Mouse (Mus musculus) MEL (cell line): ENCODE measurements around the gene Cwc22. TPM values are rescaled to one million over a fixed set of nuclear protein-coding genes. Genes with fewer than 3 reads are reported as not detected.

Experiments
- DNase-seq: peaks from one replicate; pipeline ENCODE4 v3.0.0; 2011; ENCODE audit warnings: low read depth, low spot score
- H3K27ac ChIP-seq: 2 replicates; pipeline ENCODE4 v1.5.1; 2012; ENCODE audit warnings: low read depth, mild to moderate bottlenecking, control low read depth, low read length, moderate library complexity; ENCODE audit not compliant: control insufficient read depth
- H3K27me3 ChIP-seq, 2 experiments: fragments of 150-350 bp in 1 of 2; sonication (generic) in 1 of 2; 2 replicates each; pipeline ENCODE4 v1.6.1; 2012; ENCODE audit warnings: low read length in 2 of 2, mild to moderate bottlenecking in 2 of 2, improper control_type of control experiment in 1 of 2, moderate library complexity in 1 of 2; ENCODE audit not compliant: insufficient read depth in 2 of 2, control insufficient read depth in 1 of 2
- H3K36me3 ChIP-seq, 2 experiments: 2 replicates each; pipeline ENCODE4 v1.6.1; 2012 to 2014; ENCODE audit warnings: low read length in 2 of 2, improper control_type of control experiment in 1 of 2, inconsistent platforms in 1 of 2, mild to moderate bottlenecking in 1 of 2; ENCODE audit not compliant: insufficient read depth in 2 of 2, control insufficient read depth in 1 of 2
- H3K4me1 ChIP-seq, 2 experiments: fragments of 150-350 bp in 1 of 2; sonication (generic) in 1 of 2; 2 replicates each; pipeline ENCODE4 v1.6.1; 2012; ENCODE audit warnings: low read length in 2 of 2, improper control_type of control experiment in 1 of 2, mild to moderate bottlenecking in 1 of 2; ENCODE audit not compliant: insufficient read depth in 2 of 2, control insufficient read depth in 1 of 2
- H3K4me3 ChIP-seq, 2 experiments: fragments of 150-350 bp in 1 of 2; sonication (generic) in 1 of 2; 2 replicates each; pipeline ENCODE4 v1.5.1; 2012; ENCODE audit warnings: low read depth in 2 of 2, low read length in 2 of 2, mild to moderate bottlenecking in 2 of 2, moderate library complexity in 2 of 2, control low read depth in 1 of 2, improper control_type of control experiment in 1 of 2; ENCODE audit not compliant: control insufficient read depth in 1 of 2, insufficient read depth in 1 of 2
- H3K79me2 ChIP-seq: 2 replicates; pipeline ENCODE4 v1.6.1; 2012; ENCODE audit warnings: mild to moderate bottlenecking, low read length, moderate library complexity; ENCODE audit not compliant: control insufficient read depth, poor library complexity, insufficient read depth
- H3K9ac ChIP-seq: 2 replicates; pipeline ENCODE4 v1.6.1; 2012; ENCODE audit warnings: low read depth, mild to moderate bottlenecking, control low read depth, low read length, moderate library complexity; ENCODE audit not compliant: control insufficient read depth, poor library complexity, severe bottlenecking
- H3K9me3 ChIP-seq: fragments of 150-350 bp; sonication (generic); replicated peaks from 2 replicates; pipeline ENCODE4 v1.6.1; 2012; ENCODE audit warnings: mild to moderate bottlenecking, low read length, improper control_type of control experiment, moderate library complexity; ENCODE audit not compliant: insufficient read depth
- BHLHE40 ChIP-seq: IDR thresholded peaks from 2 replicates; pipeline ENCODE4 v1.6.1; 2012; ENCODE audit warnings: low read depth, mild to moderate bottlenecking, inconsistent platforms, low read length, improper control_type of control experiment, borderline replicate concordance
- CHD1 ChIP-seq: IDR thresholded peaks from 2 replicates; pipeline ENCODE4 v1.6.1; 2012; ENCODE audit warnings: low read depth, mild to moderate bottlenecking, inconsistent platforms, low read length, improper control_type of control experiment
- CHD2 ChIP-seq: IDR thresholded peaks from 2 replicates; pipeline ENCODE4 v1.6.1; 2011; ENCODE audit warnings: low read length, improper control_type of control experiment
- EP300 ChIP-seq, 2 experiments: IDR thresholded peaks; 2 replicates each; pipeline ENCODE4 v1.6.1; 2011; ENCODE audit warnings: improper control_type of control experiment in 2 of 2, low read length in 2 of 2, low read depth in 1 of 2, mild to moderate bottlenecking in 1 of 2
- ETS1 ChIP-seq: IDR thresholded peaks from 2 replicates; pipeline ENCODE4 v1.6.1; 2012; ENCODE audit warnings: low read depth, mild to moderate bottlenecking, inconsistent platforms, low read length, improper control_type of control experiment, moderate library complexity
- GABPA ChIP-seq: IDR thresholded peaks from 2 replicates; pipeline ENCODE4 v1.6.1; 2012; ENCODE audit warnings: low read depth, mild to moderate bottlenecking, inconsistent platforms, low read length, improper control_type of control experiment, moderate library complexity
- GATA1 ChIP-seq: IDR thresholded peaks from 2 replicates; pipeline ENCODE4 v1.6.1; 2011; ENCODE audit warnings: low read depth, low read length, improper control_type of control experiment
- JUND ChIP-seq: IDR thresholded peaks from 2 replicates; pipeline ENCODE4 v1.6.1; 2011; ENCODE audit warnings: low read depth, mild to moderate bottlenecking, improper control_type of control experiment, low read length
- MEF2A ChIP-seq: IDR thresholded peaks from 2 replicates; pipeline ENCODE4 v1.6.1; 2014; ENCODE audit warnings: low read depth, mild to moderate bottlenecking, inconsistent platforms, low read length, improper control_type of control experiment; ENCODE audit not compliant: poor library complexity, insufficient replicate concordance, severe bottlenecking; ENCODE audit errors: extremely low read depth
- MXI1 ChIP-seq: IDR thresholded peaks from 2 replicates; pipeline ENCODE4 v1.6.1; 2011; ENCODE audit warnings: mild to moderate bottlenecking, low read depth, low read length, improper control_type of control experiment
- NELFE ChIP-seq: IDR thresholded peaks from 2 replicates; pipeline ENCODE4 v1.6.1; 2011; ENCODE audit warnings: low read depth, low read length, improper control_type of control experiment
- POLR2AphosphoS2 ChIP-seq: IDR thresholded peaks from 2 replicates; pipeline ENCODE4 v1.6.1; 2011; ENCODE audit warnings: low read length, improper control_type of control experiment
- POLR2AphosphoS5 ChIP-seq: IDR thresholded peaks from 2 replicates; pipeline ENCODE4 v1.6.1; 2012; ENCODE audit warnings: low read depth, borderline replicate concordance, mild to moderate bottlenecking, inconsistent platforms, low read length, moderate library complexity, mixed read lengths
- RAD21 ChIP-seq: IDR thresholded peaks from 2 replicates; pipeline ENCODE4 v1.6.1; 2011; ENCODE audit warnings: mild to moderate bottlenecking, low read depth, low read length, improper control_type of control experiment
- RCOR1 ChIP-seq: IDR thresholded peaks from 2 replicates; pipeline ENCODE4 v1.6.1; 2012; ENCODE audit warnings: low read depth, mild to moderate bottlenecking, inconsistent platforms, low read length, improper control_type of control experiment
- TBP ChIP-seq: IDR thresholded peaks from 2 replicates; pipeline ENCODE4 v1.8.0; 2011; ENCODE audit warnings: low read depth, low read length, improper control_type of control experiment
- TCF12 ChIP-seq: IDR thresholded peaks from 2 replicates; pipeline ENCODE4 v1.6.1; 2014; ENCODE audit warnings: low read depth, mild to moderate bottlenecking, inconsistent platforms, low read length, improper control_type of control experiment, moderate library complexity
- UBTF ChIP-seq: IDR thresholded peaks from 2 replicates; pipeline ENCODE4 v1.6.1; 2012; ENCODE audit warnings: low read depth, mild to moderate bottlenecking, inconsistent platforms, low read length, improper control_type of control experiment, moderate library complexity, borderline replicate concordance; ENCODE audit not compliant: insufficient read depth
- USF1 ChIP-seq: IDR thresholded peaks from 2 replicates; pipeline ENCODE4 v1.6.1; 2014; ENCODE audit warnings: low read depth, mild to moderate bottlenecking, inconsistent platforms, low read length, improper control_type of control experiment, moderate library complexity
- ZC3H11A ChIP-seq: IDR thresholded peaks from 2 replicates; pipeline ENCODE4 v1.6.1; 2012; ENCODE audit warnings: low read depth, mild to moderate bottlenecking, inconsistent platforms, low read length, improper control_type of control experiment
- ZKSCAN1 ChIP-seq: IDR thresholded peaks from 2 replicates; pipeline ENCODE4 v1.6.1; 2012; ENCODE audit warnings: low read depth, mild to moderate bottlenecking, inconsistent platforms, low read length, improper control_type of control experiment, moderate library complexity
- ZNF384 ChIP-seq: IDR thresholded peaks from 2 replicates; pipeline ENCODE4 v1.6.1; 2012; ENCODE audit warnings: low read depth, mild to moderate bottlenecking, inconsistent platforms, low read length, improper control_type of control experiment
- polyA plus RNA-seq, 2 experiments: library from polyadenylated mRNA; stranded (reverse) in 1 of 2; unstranded in 1 of 2; fragments of >175 nt in 1 of 2; fragments of >200 nt in 1 of 2; gene quantifications; 2 replicates each; pipeline versions ENCODE4 v1.2.1 to v1.2.4; 2012; ENCODE audit warnings: low replicate concordance in 2 of 2, low read depth in 1 of 2; ENCODE audit not compliant: insufficient read length in 2 of 2, insufficient read depth in 1 of 2, missing spikeins in 1 of 2
- total RNA-seq: library from RNA; depleted of rRNA; stranded (reverse); fragments of 300-350 nt; gene quantifications from 2 replicates; pipeline ENCODE4 v1.2.3, GENCODE M21; 2012

Gene Cwc22
- total and polyA plus RNA-seq, 3 experiments, result 54.0 to 72.7 TPM; not detected in 1

- no peaks in the 10 kb centered on the region for H3K4me1 ChIP-seq
- no peak for DNase-seq
- no peak for TF ChIP-seq USF1
- TF ChIP-seq RAD21, result no peak
- TF ChIP-seq ZC3H11A, result no peak
- no peak for TF ChIP-seq GABPA
- no peak for TF ChIP-seq POLR2AphosphoS5
- no peak for TF ChIP-seq CHD1
- TF ChIP-seq MEF2A, result no peak
- TF ChIP-seq EP300 (IDR thresholded peaks at IDR 0.05; ENCODE audit: low read depth in 1 of 2, low read length in 2 of 2), result no peak
- no peak for TF ChIP-seq UBTF
- no peak for TF ChIP-seq MXI1
- TF ChIP-seq, all 39 proteins: peak for 0
Measured at GRCm38 (mm10) chr2:77874678-77875077, 71.5 kb downstream of the Cwc22 start.

GRCm38 (mm10) chr2:77873806-77874205 lies 72.4 kb downstream of the Cwc22 start:
- no peaks in the 10 kb centered on the region for H3K79me2 ChIP-seq
- TF ChIP-seq POLR2AphosphoS2, result no peak
- TF ChIP-seq TCF12, result no peak
- TF ChIP-seq ETS1, result no peak
- no peak for TF ChIP-seq RCOR1
- no peak for TF ChIP-seq JUND
- no peak for TF ChIP-seq ZNF384
- TF ChIP-seq TBP, result no peak
- no peak for TF ChIP-seq NELFE
- no peak for TF ChIP-seq BHLHE40
- TF ChIP-seq ZKSCAN1, result no peak
- no peak for TF ChIP-seq MEF2A
- no peak for TF ChIP-seq CHD2
- no peak for TF ChIP-seq GATA1
- TF ChIP-seq USF1, result no peak
- no peak for TF ChIP-seq CHD1
- no peaks in the 10 kb centered on the region for H3K9me3 ChIP-seq
- H3K27me3 ChIP-seq, result no peaks in the 10 kb centered on the region
- H3K4me3 ChIP-seq, result no peak overlapping the region
- H3K27ac ChIP-seq, result no peak overlapping the region
- no peaks in the 10 kb centered on the region for H3K36me3 ChIP-seq
- no peak for DNase-seq
- H3K9ac ChIP-seq, result no peak overlapping the region
- no peaks in the 10 kb centered on the region for H3K4me1 ChIP-seq

More at GRCm38 (mm10) chr2:77874678-77875077, 71.5 kb downstream of the Cwc22 start:
- H3K4me3 ChIP-seq, result no peak overlapping the region
- H3K79me2 ChIP-seq, result no peaks in the 10 kb centered on the region
- no peak overlapping the region for H3K27ac ChIP-seq
- no peaks in the 10 kb centered on the region for H3K36me3 ChIP-seq
- no peaks in the 10 kb centered on the region for H3K27me3 ChIP-seq
- H3K9me3 ChIP-seq, result no peaks in the 10 kb centered on the region
- H3K9ac ChIP-seq, result no peak overlapping the region
